Mouse (Mus musculus): ENCODE results near the gene Gabpa.

Gene Gabpa

GRCm38 (mm10) chr16:84864656-84865055, 29.9 kb downstream of the Gabpa start:
- DNase-seq (ENCODE audit: low spot score in 2 of 2) = no peak

GRCm38 (mm10) chr16:84873805-84874204, 39.1 kb downstream of the Gabpa start:
- no peak for DNase-seq (ENCODE audit: low spot score in 2 of 2)

- peak; percentile 32 to 39 for DNase-seq (ENCODE audit: low spot score in 2 of 2)
Observed at GRCm38 (mm10) chr16:84875012-84875717, 40.4 kb downstream of the Gabpa start.

DNA sequence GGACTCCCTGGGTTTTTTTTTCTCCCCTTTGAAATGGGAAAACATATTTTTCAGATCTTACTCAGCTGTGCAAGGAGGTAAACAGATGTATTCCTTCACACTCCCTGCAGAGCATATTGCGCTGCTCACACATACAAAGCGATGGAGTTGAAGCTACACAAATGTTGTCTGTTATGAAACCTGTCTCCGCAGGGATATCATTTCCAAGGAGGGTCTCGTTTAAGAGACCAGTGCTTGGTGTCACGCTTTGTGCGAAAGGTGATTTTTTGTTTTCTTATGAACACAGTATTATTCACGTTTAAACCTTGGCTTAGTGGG, 41.0 kb downstream of the Gabpa start:
- DNase-seq (ENCODE audit: low spot score in 2 of 2) = peak in 1 of 2 experiments; percentile 24

DNA sequence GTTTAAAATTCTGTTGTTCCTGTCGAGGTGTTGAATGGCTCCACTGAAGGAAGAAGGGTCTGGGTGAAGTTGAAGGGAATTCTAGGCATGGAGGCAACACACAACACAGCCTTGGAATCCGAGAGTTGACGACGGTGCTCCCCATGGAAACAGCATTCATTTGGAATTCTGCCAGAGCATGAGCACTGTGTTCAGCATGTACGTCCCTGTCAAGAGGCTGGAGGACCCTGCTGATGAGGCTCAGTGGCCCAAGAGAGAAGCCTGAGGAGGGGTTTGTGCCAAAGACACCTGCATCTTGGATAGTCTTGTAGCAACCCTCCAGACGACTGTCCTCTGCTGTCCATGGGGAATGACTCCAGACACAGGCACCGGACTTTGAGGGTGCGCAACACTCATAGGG, 41.4 kb downstream of the Gabpa start:
- no peak for DNase-seq (ENCODE audit: low spot score in 2 of 2)

- DNase-seq (ENCODE audit: low spot score in 2 of 2) = peak; percentile 32 to 34
Observed at GRCm38 (mm10) chr16:84879146-84879545, 44.4 kb downstream of the Gabpa start.

- no peak for DNase-seq (ENCODE audit: low spot score in 2 of 2)
Observed at GRCm38 (mm10) chr16:84881168-84881567, 46.4 kb downstream of the Gabpa start.

DNA sequence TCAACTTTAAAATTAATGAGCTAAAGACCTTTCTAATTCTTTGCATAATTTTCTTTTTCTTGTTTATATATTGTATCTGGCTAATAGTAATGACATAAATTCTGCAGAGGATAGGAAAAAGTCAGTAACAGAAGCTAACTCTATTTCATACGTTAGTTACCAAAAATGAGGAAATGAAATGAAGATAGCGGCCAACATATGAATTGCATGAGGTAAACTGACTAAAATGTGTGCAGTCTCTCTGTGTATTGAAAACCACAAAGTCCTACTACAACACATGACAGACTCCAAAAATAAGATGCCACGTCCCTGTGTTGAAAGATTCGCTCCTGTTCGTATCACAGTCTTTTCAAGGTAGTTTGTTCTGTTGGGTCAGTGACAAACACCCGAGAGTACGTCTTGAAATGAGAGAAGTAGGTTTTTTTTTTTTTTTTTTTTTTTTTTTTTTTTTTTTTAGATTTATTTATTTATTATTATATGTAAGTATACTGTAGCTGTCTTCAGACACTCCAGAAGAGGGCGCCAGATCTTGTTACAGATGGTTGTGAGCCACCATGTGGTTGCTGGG, 47.1 kb downstream of the Gabpa start:
- no peak for DNase-seq (ENCODE audit: low spot score in 2 of 2)

DNA sequence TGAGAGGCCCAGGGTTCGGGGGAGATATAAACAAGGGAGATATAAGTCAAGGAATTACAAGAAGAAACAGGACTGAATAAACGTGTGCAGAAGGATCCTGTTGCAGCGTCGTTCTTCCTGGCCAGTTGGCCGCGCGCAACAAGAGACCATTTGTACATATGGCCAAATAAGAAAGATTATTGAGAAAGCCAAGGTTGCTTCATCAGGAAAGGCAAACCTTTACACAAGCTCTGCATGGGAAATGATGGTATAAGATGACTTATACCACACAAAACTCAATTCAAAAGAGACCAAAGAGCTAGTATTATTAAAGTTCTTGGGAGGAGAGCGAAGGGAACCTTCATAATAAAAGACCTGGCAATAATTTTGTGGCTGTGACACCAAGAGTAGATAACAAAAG, 49.8 kb downstream of the Gabpa start:
- DNase-seq (ENCODE audit: low spot score in 2 of 2) = no peak

- no peak for DNase-seq (ENCODE audit: low spot score in 2 of 2)
Observed at GRCm38 (mm10) chr16:84902995-84903394, 68.3 kb downstream of the Gabpa start.

- DNase-seq (ENCODE audit: low spot score in 2 of 2) = no peak
Observed at GRCm38 (mm10) chr16:84911477-84912165, 76.9 kb downstream of the Gabpa start.

All from right cerebral cortex, postnatal 36 days (tissue).